Mouse (Mus musculus): Measurements from ENCODE around the gene Celf1. TPM values are rescaled to one million over a fixed set of nuclear protein-coding genes. Genes with fewer than 3 reads are reported as not detected.
"Not testable (repeated sequence)": the region's sequence is repeated elsewhere in the genome, so short reads cannot be mapped to it uniquely, and the experiment has no call there.

The Celf1 gene
- polyA plus RNA-seq (2014; fragmentation: Nextera tagmentation; extraction: Ambion mirVana), result 78.8 and 90.2 TPM in 2 replicates

GRCm38 (mm10) chr2:90940233-90941229 is at the start of gene Celf1:
Gene Celf1 (plus strand): TSS chr2:90940382.
- Histone ChIP-seq H3K27me3 (ENCODE audit: control insufficient read depth, insufficient read depth, low read length) (no peaks in the 10 kb centered on the region), H3K9me3 (ENCODE audit: control insufficient read depth, low read length) (no peaks in the 10 kb centered on the region), H3K36me3 (ENCODE audit: control insufficient read depth, insufficient read depth, low read length) (no peaks in the 10 kb centered on the region), H3K4me1 (replicated peaks; ENCODE audit: control insufficient read depth, insufficient read depth, low read length) (no peaks in the 10 kb centered on the region; the same call in 1 of the 2 replicates), H3K4me2 (replicated peaks; ENCODE audit: low read depth, low read length) (peak within 1 kb of the TSS; percentile 75), H3K27ac (ENCODE audit: low read depth, low read length) (peak within 1 kb of the TSS; percentile 93), H3K4me3 (ENCODE audit: low read depth, low read length) (peak within 1 kb of the TSS; percentile 76), H3K9ac (ENCODE audit: low read depth, low read length) (peak within 1 kb of the TSS; percentile 95)
- peak; percentile 95 for ATAC-seq (ENCODE audit: low FRiP score)
- peak; percentile 95 for DNase-seq (ENCODE audit: low spot score)
- WGBS, result under 1% methylated on average over 83 of the region's 113 CpGs

GRCm38 (mm10) chr2:90893673-90894298 is 46.4 kb upstream of the Celf1 start:
- Histone ChIP-seq H3K27ac (ENCODE audit: low read depth, low read length) (0 out of 2 replicates have a peak overlapping the region, but pooled peaks have one; percentile 5), H3K36me3 (ENCODE audit: control insufficient read depth, insufficient read depth, low read length) (peaks cover 7% of the 10 kb centered on the region; the same call in 1 of the 2 replicates), H3K9me3 (ENCODE audit: control insufficient read depth, low read length) (no peaks in the 10 kb centered on the region), H3K9ac (ENCODE audit: low read depth, low read length) (no peak overlapping the region), H3K4me2 (replicated peaks; ENCODE audit: low read depth, low read length) (no peak overlapping the region), H3K4me1 (replicated peaks; ENCODE audit: control insufficient read depth, insufficient read depth, low read length) (0 out of 2 replicates have a peak, but pooled peaks cover 2% of the 10 kb centered on the region), H3K4me3 (ENCODE audit: low read depth, low read length) (no peak overlapping the region), H3K27me3 (ENCODE audit: control insufficient read depth, insufficient read depth, low read length) (peaks cover 21% of the 10 kb centered on the region)
- no peak for ATAC-seq (ENCODE audit: low FRiP score)
- no peak for DNase-seq (ENCODE audit: low spot score)
- WGBS, result 93% methylated on average over 6 of the region's 6 CpGs

GRCm38 (mm10) chr2:90894299-90894677 is 45.9 kb upstream of the Celf1 start:
- not testable (repeated sequence) for H3K9ac ChIP-seq (ENCODE audit: low read depth, low read length); H3K4me3 ChIP-seq (ENCODE audit: low read depth, low read length); H3K36me3 ChIP-seq (ENCODE audit: control insufficient read depth, insufficient read depth, low read length); H3K4me2 ChIP-seq (replicated peaks; ENCODE audit: low read depth, low read length); H3K4me1 ChIP-seq (replicated peaks; ENCODE audit: control insufficient read depth, insufficient read depth, low read length); ATAC-seq (ENCODE audit: low FRiP score); DNase-seq (ENCODE audit: low spot score); H3K9me3 ChIP-seq (ENCODE audit: control insufficient read depth, low read length); H3K27ac ChIP-seq (ENCODE audit: low read depth, low read length)
- 90% methylated on average over 3 of the region's 3 CpGs for WGBS
- H3K27me3 ChIP-seq (ENCODE audit: control insufficient read depth, insufficient read depth, low read length), result peaks cover 16% of the 10 kb centered on the region

GRCm38 (mm10) chr2:90903398-90903797 is 36.8 kb upstream of the Celf1 start:
- Histone ChIP-seq H3K9ac (ENCODE audit: low read depth, low read length) (peak overlapping the region; percentile 61), H3K27ac (ENCODE audit: low read depth, low read length) (no peak overlapping the region), H3K4me3 (ENCODE audit: low read depth, low read length) (peak overlapping the region; percentile 78), H3K27me3 (ENCODE audit: control insufficient read depth, insufficient read depth, low read length) (no peaks in the 10 kb centered on the region), H3K36me3 (ENCODE audit: control insufficient read depth, insufficient read depth, low read length) (no peaks in the 10 kb centered on the region; the same call in none of the 2 replicates), H3K4me2 (replicated peaks; ENCODE audit: low read depth, low read length) (peak overlapping the region; percentile 40), H3K4me1 (replicated peaks; ENCODE audit: control insufficient read depth, insufficient read depth, low read length) (peaks cover 4% of the 10 kb centered on the region), H3K9me3 (ENCODE audit: control insufficient read depth, low read length) (no peaks in the 10 kb centered on the region)
- DNase-seq (ENCODE audit: low spot score) (no peak), ATAC-seq (ENCODE audit: low FRiP score) (no peak)
- WGBS, result 90% methylated on average over 2 of the region's 2 CpGs

- Histone ChIP-seq H3K9ac (ENCODE audit: low read depth, low read length) (peak within 1 kb of the TSS; percentile 95), H3K36me3 (ENCODE audit: control insufficient read depth, insufficient read depth, low read length) (peaks cover 5% of the 10 kb centered on the region; the same call in 1 of the 2 replicates), H3K4me3 (ENCODE audit: low read depth, low read length) (peak within 1 kb of the TSS; percentile 78), H3K27me3 (ENCODE audit: control insufficient read depth, insufficient read depth, low read length) (no peaks in the 10 kb centered on the region), H3K4me1 (replicated peaks; ENCODE audit: control insufficient read depth, insufficient read depth, low read length) (peaks cover 4% of the 10 kb centered on the region), H3K27ac (ENCODE audit: low read depth, low read length) (peak within 1 kb of the TSS; percentile 85), H3K4me2 (replicated peaks; ENCODE audit: low read depth, low read length) (peak within 1 kb of the TSS; percentile 40), H3K9me3 (ENCODE audit: control insufficient read depth, low read length) (no peaks in the 10 kb centered on the region)
- peak; percentile 95 for DNase-seq (ENCODE audit: low spot score)
- peak; percentile 93 for ATAC-seq (ENCODE audit: low FRiP score)
- under 1% methylated on average over 43 of the region's 43 CpGs for WGBS
These were observed 35.9 kb upstream of the Celf1 start, which contains the start of the genes Kbtbd4 and Ndufs3 for GRCm38 (mm10) chr2:90904076-90904855. Gene Kbtbd4 (plus strand): TSS chr2:90904740. Gene Ndufs3 (minus strand): TSS chr2:90904827.

GRCm38 (mm10) chr2:90904856-90905224 is 35.3 kb upstream of the Celf1 start:
- Histone ChIP-seq H3K4me3 (ENCODE audit: low read depth, low read length) (peak overlapping the region; percentile 78), H3K4me1 (replicated peaks; ENCODE audit: control insufficient read depth, insufficient read depth, low read length) (peaks cover 4% of the 10 kb centered on the region), H3K36me3 (ENCODE audit: control insufficient read depth, insufficient read depth, low read length) (peaks cover 6% of the 10 kb centered on the region; the same call in 1 of the 2 replicates), H3K27ac (ENCODE audit: low read depth, low read length) (peak overlapping the region; percentile 85), H3K9me3 (ENCODE audit: control insufficient read depth, low read length) (no peaks in the 10 kb centered on the region), H3K27me3 (ENCODE audit: control insufficient read depth, insufficient read depth, low read length) (no peaks in the 10 kb centered on the region), H3K4me2 (replicated peaks; ENCODE audit: low read depth, low read length) (peak overlapping the region; percentile 40), H3K9ac (ENCODE audit: low read depth, low read length) (peak overlapping the region; percentile 95)
- DNase-seq (ENCODE audit: low spot score) (no peak), ATAC-seq (ENCODE audit: low FRiP score) (peak; percentile 77)
- 2% methylated on average over 18 of the region's 21 CpGs for WGBS

GRCm38 (mm10) chr2:90906721-90907120 is 33.5 kb upstream of the Celf1 start:
- Histone ChIP-seq H3K9ac (ENCODE audit: low read depth, low read length) (no peak overlapping the region), H3K9me3 (ENCODE audit: control insufficient read depth, low read length) (no peaks in the 10 kb centered on the region), H3K36me3 (ENCODE audit: control insufficient read depth, insufficient read depth, low read length) (peaks cover 8% of the 10 kb centered on the region; the same call in 1 of the 2 replicates), H3K27ac (ENCODE audit: low read depth, low read length) (no peak overlapping the region), H3K4me3 (ENCODE audit: low read depth, low read length) (no peak overlapping the region), H3K27me3 (ENCODE audit: control insufficient read depth, insufficient read depth, low read length) (no peaks in the 10 kb centered on the region), H3K4me2 (replicated peaks; ENCODE audit: low read depth, low read length) (no peak overlapping the region), H3K4me1 (replicated peaks; ENCODE audit: control insufficient read depth, insufficient read depth, low read length) (peaks cover 4% of the 10 kb centered on the region)
- 96% methylated on average over 2 of the region's 2 CpGs for WGBS
- DNase-seq (ENCODE audit: low spot score), result no peak
- no peak for ATAC-seq (ENCODE audit: low FRiP score)

- ATAC-seq (ENCODE audit: low FRiP score) (no peak), DNase-seq (ENCODE audit: low spot score) (no peak)
- H3K9me3 ChIP-seq (ENCODE audit: control insufficient read depth, low read length), result no peaks in the 10 kb centered on the region
- H3K9ac ChIP-seq (ENCODE audit: low read depth, low read length), result no peak overlapping the region
- no peak overlapping the region for H3K4me3 ChIP-seq (ENCODE audit: low read depth, low read length)
- no peaks in the 10 kb centered on the region for H3K27me3 ChIP-seq (ENCODE audit: control insufficient read depth, insufficient read depth, low read length)
- no peak overlapping the region for H3K27ac ChIP-seq (ENCODE audit: low read depth, low read length)
- WGBS, result 84% methylated on average over 1 of the region's 1 CpGs
- H3K36me3 ChIP-seq (ENCODE audit: control insufficient read depth, insufficient read depth, low read length), result peaks cover 8% of the 10 kb centered on the region; the same call in 1 of the 2 replicates
- H3K4me1 ChIP-seq (replicated peaks; ENCODE audit: control insufficient read depth, insufficient read depth, low read length), result no peaks in the 10 kb centered on the region; the same call in 1 of the 2 replicates
- H3K4me2 ChIP-seq (replicated peaks; ENCODE audit: low read depth, low read length), result no peak overlapping the region
These were observed 29.3 kb upstream of the Celf1 start for GRCm38 (mm10) chr2:90910861-90911260.

Data from hindbrain, embryonic 11.5 days (tissue).